Mouse (Mus musculus) E14TG2a.4 (cell line): ENCODE measurements around the gene Ern1.

Experiments used
- CTCF ChIP-seq: conservative IDR thresholded peaks from 2 replicates; pipeline ENCODE4 v1.5.1; 2014; ENCODE audit warnings: low read length
- NANOG ChIP-seq: IDR thresholded peaks from 2 replicates; pipeline ENCODE4 v1.6.1; 2014; ENCODE audit warnings: borderline replicate concordance, low read length, mixed read lengths
- POU5F1 ChIP-seq: IDR thresholded peaks from 2 replicates; pipeline ENCODE4 v1.6.1; 2014; ENCODE audit warnings: low read length, borderline replicate concordance

DNA sequence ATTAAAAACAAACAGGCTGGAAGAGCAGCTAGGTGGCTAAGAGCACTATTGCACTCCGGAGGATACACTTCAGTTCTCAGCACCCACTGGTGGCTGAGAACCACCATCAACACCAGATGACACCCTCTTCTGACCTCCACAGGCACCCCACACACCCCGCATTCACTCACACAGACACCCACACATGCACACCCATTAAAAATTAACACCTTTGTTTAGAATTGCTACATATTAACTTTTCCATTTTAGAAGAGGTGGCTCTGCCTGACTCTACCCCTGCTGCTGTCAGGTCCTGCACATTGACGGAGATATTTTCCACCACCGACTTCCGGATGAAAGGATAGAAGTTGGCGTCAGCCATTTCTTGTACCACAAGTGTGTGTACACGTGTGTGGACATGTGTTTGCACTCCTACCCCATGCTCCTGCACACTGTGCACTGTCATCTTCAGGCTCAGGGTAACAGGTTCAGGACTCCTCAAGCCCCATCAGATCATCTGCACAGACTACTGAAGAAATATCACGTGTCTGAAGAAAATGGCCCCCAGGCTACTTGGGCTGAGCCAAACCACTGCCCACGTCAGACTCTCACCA is 48.1 kb upstream of the Ern1 start:
- TF ChIP-seq CTCF (no peak), NANOG (no peak), POU5F1 (no peak)
